Mouse (Mus musculus): ENCODE measurements around the gene Itgb1bp2. TPM values are rescaled to one million over a fixed set of nuclear protein-coding genes. Genes with fewer than 3 reads are reported as not detected.
"Not testable (repeated sequence)": the region's sequence is repeated elsewhere in the genome, so short reads cannot be mapped to it uniquely, and the experiment has no call there.

Itgb1bp2 gene
- polyA plus RNA-seq, 1 experiment from 2014 or later = 5.2 TPM

- no peak for ATAC-seq (ENCODE audit: borderline replicate concordance, extremely low read depth, low FRiP score, low TSS enrichment)
- no peak overlapping the region for H3K4me2 ChIP-seq
- no peak overlapping the region for H3K4me3 ChIP-seq
- no peak overlapping the region for H3K9ac ChIP-seq
- no peak overlapping the region for H3K27ac ChIP-seq
- H3K27me3 ChIP-seq = no peaks in the 10 kb centered on the region
- H3K9me3 ChIP-seq = no peaks in the 10 kb centered on the region
- H3K4me1 ChIP-seq = no peaks in the 10 kb centered on the region
- WGBS = 82% methylated on average over 3 of the region's 3 CpGs
- peaks cover 20% of the 10 kb centered on the region for H3K36me3 ChIP-seq
Observed at GRCm38 (mm10) chrX:101451591-101451990, 2.7 kb downstream of the Itgb1bp2 start.

GRCm38 (mm10) chrX:101472202-101472601, 23.3 kb downstream of the Itgb1bp2 start:
- WGBS = 91% methylated on average over 4 of the region's 4 CpGs
- Histone ChIP-seq H3K4me1 (no peaks in the 10 kb centered on the region), H3K36me3 (peaks cover 4% of the 10 kb centered on the region; the same call in 1 of the 2 replicates), H3K27ac (no peak overlapping the region), H3K4me2 (no peak overlapping the region), H3K4me3 (no peak overlapping the region), H3K9me3 (no peaks in the 10 kb centered on the region), H3K9ac (no peak overlapping the region), H3K27me3 (no peaks in the 10 kb centered on the region)
- no peak for ATAC-seq (ENCODE audit: borderline replicate concordance, extremely low read depth, low FRiP score, low TSS enrichment)

- ATAC-seq (ENCODE audit: borderline replicate concordance, extremely low read depth, low FRiP score, low TSS enrichment) = no peak
- no peak overlapping the region for H3K9ac ChIP-seq
- no peaks in the 10 kb centered on the region for H3K27me3 ChIP-seq
- H3K36me3 ChIP-seq = 0 out of 2 replicates have a peak, but pooled peaks cover 5% of the 10 kb centered on the region
- H3K9me3 ChIP-seq = no peaks in the 10 kb centered on the region
- WGBS = 77% methylated on average over 6 of the region's 6 CpGs
- no peak overlapping the region for H3K4me3 ChIP-seq
- H3K4me2 ChIP-seq = no peak overlapping the region
- H3K27ac ChIP-seq = no peak overlapping the region
- H3K4me1 ChIP-seq = no peaks in the 10 kb centered on the region
Observed at GRCm38 (mm10) chrX:101481604-101482350, 32.9 kb downstream of the Itgb1bp2 start.

- not testable (repeated sequence) for H3K9ac ChIP-seq
Observed at GRCm38 (mm10) chrX:101486487-101487152, 37.7 kb downstream of the Itgb1bp2 start.

More at GRCm38 (mm10) chrX:101486487-101487152, 37.7 kb downstream of the Itgb1bp2 start:
- not testable (repeated sequence) for H3K27me3 ChIP-seq; H3K36me3 ChIP-seq; H3K4me3 ChIP-seq; H3K9me3 ChIP-seq; ATAC-seq (ENCODE audit: borderline replicate concordance, extremely low read depth, low FRiP score, low TSS enrichment); H3K27ac ChIP-seq; H3K4me2 ChIP-seq; H3K4me1 ChIP-seq
- 27% methylated on average over 10 of the region's 12 CpGs for WGBS

Other genes with a start within 250 kb of the Itgb1bp2 start
- 49.2 and 50.6 TPM in 2 replicates for gene Snx12, start 226.5 kb upstream of the Itgb1bp2 start, polyA plus RNA-seq (2015; fragmentation: Nextera tagmentation; extraction: Ambion mirVana)
- gene Foxo4, start 194.6 kb upstream of the Itgb1bp2 start, polyA plus RNA-seq (2015; fragmentation: Nextera tagmentation; extraction: Ambion mirVana) = 1.9 and 2.0 TPM in 2 replicates
- gene Gm614, start 185.1 kb upstream of the Itgb1bp2 start, polyA plus RNA-seq (2015; fragmentation: Nextera tagmentation; extraction: Ambion mirVana) = not detected in 2 replicates
- 19.4 and 27.6 TPM in 2 replicates for gene Il2rg, start 180.8 kb upstream of the Itgb1bp2 start, polyA plus RNA-seq (2015; fragmentation: Nextera tagmentation; extraction: Ambion mirVana)
- gene Gm20489, start 180.1 kb upstream of the Itgb1bp2 start, polyA plus RNA-seq (2015; fragmentation: Nextera tagmentation; extraction: Ambion mirVana) = not detected in 2 replicates
- 29.5 and 32.3 TPM in 2 replicates for gene Med12, start 175.1 kb upstream of the Itgb1bp2 start, polyA plus RNA-seq (2015; fragmentation: Nextera tagmentation; extraction: Ambion mirVana)
- gene Nlgn3, start 149.9 kb upstream of the Itgb1bp2 start, polyA plus RNA-seq (2015; fragmentation: Nextera tagmentation; extraction: Ambion mirVana) = 5.1 and 6.0 TPM in 2 replicates
- gene Gjb1, start 72.7 kb upstream of the Itgb1bp2 start, polyA plus RNA-seq (2015; fragmentation: Nextera tagmentation; extraction: Ambion mirVana) = 0.49 and 1.3 TPM in 2 replicates
- gene Zmym3, start 28.2 kb upstream of the Itgb1bp2 start, polyA plus RNA-seq (2015; fragmentation: Nextera tagmentation; extraction: Ambion mirVana) = 29.8 and 32.2 TPM in 2 replicates
- 433 and 440 TPM in 2 replicates for gene Nono, start 19.8 kb upstream of the Itgb1bp2 start, polyA plus RNA-seq (2015; fragmentation: Nextera tagmentation; extraction: Ambion mirVana)
- gene Taf1, start 83.6 kb downstream of the Itgb1bp2 start, polyA plus RNA-seq (2015; fragmentation: Nextera tagmentation; extraction: Ambion mirVana) = 12.4 and 14.7 TPM in 2 replicates
- 128 and 134 TPM in 2 replicates for gene Ogt, start 191.0 kb downstream of the Itgb1bp2 start, polyA plus RNA-seq (2015; fragmentation: Nextera tagmentation; extraction: Ambion mirVana)